Mouse (Mus musculus) gastrocnemius, adult 2 months (tissue): ENCODE measurements at regions not wholly inside any gene's neighbourhood (a gene's known extent, or its start where the extent isn't known, plus 50 kb on each side); places are given as distances from the start of the nearest gene placed in this dataset.

Experiments used
- DNase-seq: peaks from one replicate; pipeline ENCODE4 v3.0.0; 2022
- H3K27ac ChIP-seq: fragments of 200-600 bp; 2 replicates; pipeline ENCODE4 v1.8.1; 2022; ENCODE audit warnings: mild to moderate bottlenecking
- H3K4me3 ChIP-seq: fragments of 200-600 bp; 2 replicates; pipeline ENCODE4 v1.8.1; 2022; ENCODE audit warnings: mild to moderate bottlenecking, moderate library complexity
- CTCF ChIP-seq: fragments of 200-600 bp; IDR thresholded peaks from 2 replicates; pipeline ENCODE4 v1.8.1; 2022; ENCODE audit warnings: antibody characterized with exemption, mild to moderate bottlenecking, moderate library complexity
- intact Hi-C: fragments of 180-260 bp; cut with DNase I; formaldehyde crosslinking; loops from one replicate; pipeline ENCODE4 v1.15.1; 2025

DNA sequence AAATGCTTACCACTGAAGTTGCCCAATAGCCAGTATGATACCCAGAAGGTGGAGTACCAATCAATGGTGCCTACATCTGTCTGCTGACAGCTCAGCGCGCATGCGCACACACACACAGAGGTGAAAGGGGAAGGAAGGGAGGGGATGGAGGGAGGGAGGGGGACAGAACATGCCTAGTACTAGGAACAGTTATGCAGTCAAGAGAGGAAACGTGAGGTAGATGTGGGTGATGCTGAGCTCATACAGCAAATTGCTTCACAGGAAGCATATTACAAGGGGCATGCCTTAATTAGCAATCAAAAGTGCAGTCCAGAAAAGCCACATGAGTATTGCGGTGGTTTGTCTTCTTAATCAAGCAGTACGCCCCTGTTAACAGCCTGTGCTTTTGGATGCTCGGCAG lies 265.3 kb upstream of the Foxq1 start:
- Histone ChIP-seq H3K27ac (no peak overlapping the region), H3K4me3 (no peak overlapping the region)
- no peak for DNase-seq
- no peak for TF ChIP-seq CTCF
- intact Hi-C loops = no loop called here

DNA sequence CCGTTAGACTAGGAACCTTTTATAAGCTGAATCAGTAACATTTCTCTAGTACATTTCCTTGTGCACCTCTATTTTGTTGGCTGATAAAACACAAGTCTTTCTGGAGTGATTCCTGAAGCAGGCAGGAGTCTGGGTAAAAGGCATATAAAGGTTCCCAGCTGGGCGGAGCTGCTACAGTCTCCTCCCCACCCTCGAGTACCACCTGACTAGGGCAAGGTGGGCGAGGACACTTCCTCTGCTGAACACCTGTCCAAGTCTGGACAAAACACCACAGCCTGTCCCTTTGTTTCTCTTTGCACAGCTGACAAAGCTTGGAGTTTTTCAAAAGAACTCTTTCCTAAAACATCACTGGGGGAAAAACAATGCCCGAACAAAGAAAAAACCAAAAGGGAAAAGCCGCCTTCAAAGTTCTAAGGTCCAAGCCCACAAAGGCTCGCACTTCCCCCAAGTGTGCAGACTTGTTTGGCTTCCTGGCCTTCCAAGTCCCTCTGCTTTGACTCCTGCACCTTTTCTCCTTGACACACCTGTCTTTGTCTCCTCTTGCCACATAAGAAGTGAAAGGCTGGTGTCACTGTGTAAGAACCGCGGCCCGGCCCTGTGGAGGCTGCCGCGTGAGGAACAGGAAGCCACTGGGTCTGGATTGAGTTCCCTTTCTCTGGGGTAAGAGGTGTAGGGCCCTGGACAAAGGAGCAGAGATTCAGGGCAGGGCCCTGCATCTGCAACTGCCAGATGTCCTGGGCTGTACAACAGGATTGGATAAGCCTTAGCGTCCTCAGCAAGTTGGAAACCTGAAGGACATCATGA lies 263.1 kb upstream of the Foxq1 start:
- H3K4me3 ChIP-seq = no peak overlapping the region
- H3K27ac ChIP-seq = no peak overlapping the region
- no peak for TF ChIP-seq CTCF
- intact Hi-C loops = no loop called here
- DNase-seq = no peak

DNA sequence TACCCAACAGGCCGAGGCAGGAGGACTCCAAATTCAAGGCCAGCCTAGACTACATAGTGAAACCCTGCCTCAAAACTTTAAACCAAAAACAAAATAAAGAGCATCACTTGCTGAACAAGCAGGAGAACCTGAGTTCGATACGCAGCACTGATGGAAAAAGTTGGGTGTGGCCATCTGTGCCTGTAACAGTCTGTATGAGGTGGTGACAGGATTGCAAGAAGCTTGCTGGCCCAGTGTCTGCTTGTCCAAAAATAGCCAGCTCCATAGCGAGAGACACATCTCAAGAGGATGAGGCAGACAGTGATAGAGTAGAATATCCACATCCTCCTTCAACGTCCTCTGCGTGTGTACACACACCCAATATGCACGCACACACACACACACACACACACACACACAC lies 261.9 kb upstream of the Foxq1 start:
- no peak for DNase-seq
- Histone ChIP-seq H3K27ac (no peak overlapping the region), H3K4me3 (no peak overlapping the region)
- no peak for TF ChIP-seq CTCF
- intact Hi-C loops = no loop called here

DNA sequence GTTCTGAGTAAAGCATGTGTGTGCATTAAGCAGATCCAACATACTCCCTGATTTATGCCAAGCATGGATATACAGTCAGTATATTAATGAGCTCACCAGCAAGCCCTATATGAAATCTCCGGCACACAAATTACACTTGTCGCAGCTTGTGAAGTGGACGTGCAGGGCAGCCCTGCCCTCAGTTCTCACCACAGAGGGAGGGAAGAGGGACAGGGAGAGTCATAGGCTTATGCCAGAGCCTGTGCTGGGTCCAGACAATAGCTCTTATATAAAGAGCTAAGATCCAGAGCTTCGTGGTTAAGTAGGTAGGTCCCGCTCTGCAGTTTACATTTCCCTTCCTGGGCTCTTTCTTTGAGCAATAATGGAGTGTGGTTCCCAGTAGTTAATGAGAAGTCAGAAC lies 252.7 kb upstream of the Foxq1 start:
- intact Hi-C loops = no loop called here
- DNase-seq = no peak
- TF ChIP-seq CTCF = no peak

DNA sequence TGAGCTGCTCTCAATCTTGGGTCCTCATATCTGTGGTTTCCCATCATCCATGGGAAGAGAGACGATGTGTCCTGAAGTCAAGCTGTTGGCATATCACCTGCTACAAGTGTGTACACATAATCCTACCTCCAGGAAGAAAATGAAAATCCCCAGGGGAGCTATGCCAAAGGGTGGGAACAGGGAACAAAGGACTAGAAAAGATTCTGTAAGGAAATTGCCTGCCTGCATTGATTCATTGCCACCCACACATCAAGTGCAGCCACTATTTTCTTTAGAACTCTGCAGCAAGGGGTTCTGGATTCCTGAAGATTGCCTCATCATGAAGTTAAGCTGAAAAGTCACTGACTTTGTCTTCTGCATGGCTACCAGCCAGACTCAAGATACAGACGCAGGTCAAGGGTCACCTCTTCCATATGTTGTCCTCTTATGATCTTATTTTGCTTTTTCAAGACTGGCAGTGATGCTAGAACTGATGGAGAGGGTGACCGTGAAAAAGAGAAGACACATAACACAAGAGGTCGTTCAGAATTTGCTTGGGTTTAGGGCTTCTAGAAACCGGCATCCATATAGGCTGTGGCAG lies 251.6 kb upstream of the Foxq1 start:
- Histone ChIP-seq H3K4me3 (no peak overlapping the region), H3K27ac (no peak overlapping the region)
- TF ChIP-seq CTCF = no peak
- intact Hi-C loops = no loop called here
- no peak for DNase-seq

More for the DNA sequence above, 252.7 kb upstream of the Foxq1 start:
- Histone ChIP-seq H3K27ac (no peak overlapping the region), H3K4me3 (no peak overlapping the region)

DNA sequence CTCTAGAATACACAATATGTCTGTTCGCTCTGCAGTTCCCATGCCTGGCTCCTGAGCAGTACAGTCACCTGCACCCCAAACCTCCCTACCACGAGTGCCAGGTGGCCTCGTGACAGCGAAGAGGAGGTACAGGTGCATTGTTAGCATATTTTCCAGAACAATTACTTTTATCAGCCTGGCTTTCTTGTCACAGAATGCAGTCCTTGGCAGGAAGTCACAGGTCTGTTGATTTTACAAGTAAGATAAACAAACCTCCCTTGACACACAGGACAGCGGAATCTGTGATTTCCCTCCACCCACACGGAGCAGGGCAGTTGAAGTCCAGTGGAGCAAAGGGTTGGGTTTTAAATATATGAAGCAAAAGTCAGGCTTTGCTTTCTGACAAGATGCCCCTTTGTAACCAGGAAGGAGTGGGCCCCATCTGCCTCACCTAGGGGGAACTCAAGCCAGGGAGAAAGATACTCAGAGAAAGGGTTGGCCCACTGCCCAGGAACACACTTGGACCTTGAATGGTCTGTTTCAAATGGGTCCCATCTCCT lies 246.8 kb upstream of the Foxq1 start:
- no peak for DNase-seq
- TF ChIP-seq CTCF = no peak
- Histone ChIP-seq H3K4me3 (no peak overlapping the region), H3K27ac (no peak overlapping the region)
- intact Hi-C loops = no loop called here

DNA sequence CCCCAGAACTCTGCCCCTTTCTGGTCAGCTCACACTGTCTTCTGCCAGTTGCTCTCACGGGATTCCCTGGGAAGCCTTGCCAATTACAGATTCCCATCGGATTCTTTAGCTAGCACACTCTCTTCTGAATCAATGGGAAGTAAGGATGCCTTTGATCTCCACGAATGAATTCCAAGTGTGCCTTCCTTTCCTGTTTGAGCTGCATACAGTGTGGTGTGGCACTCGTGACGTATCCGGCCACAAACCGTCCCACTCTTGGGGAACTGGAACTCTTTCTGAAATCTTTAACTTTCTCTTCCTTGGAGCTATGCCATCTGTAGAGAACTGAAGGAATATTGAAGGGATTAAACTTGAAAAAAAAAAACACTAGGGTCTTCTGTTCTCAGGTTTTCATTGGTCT lies 243.2 kb upstream of the Foxq1 start:
- Histone ChIP-seq H3K4me3 (no peak overlapping the region), H3K27ac (no peak overlapping the region)
- TF ChIP-seq CTCF = no peak
- intact Hi-C loops = no loop called here
- no peak for DNase-seq

DNA sequence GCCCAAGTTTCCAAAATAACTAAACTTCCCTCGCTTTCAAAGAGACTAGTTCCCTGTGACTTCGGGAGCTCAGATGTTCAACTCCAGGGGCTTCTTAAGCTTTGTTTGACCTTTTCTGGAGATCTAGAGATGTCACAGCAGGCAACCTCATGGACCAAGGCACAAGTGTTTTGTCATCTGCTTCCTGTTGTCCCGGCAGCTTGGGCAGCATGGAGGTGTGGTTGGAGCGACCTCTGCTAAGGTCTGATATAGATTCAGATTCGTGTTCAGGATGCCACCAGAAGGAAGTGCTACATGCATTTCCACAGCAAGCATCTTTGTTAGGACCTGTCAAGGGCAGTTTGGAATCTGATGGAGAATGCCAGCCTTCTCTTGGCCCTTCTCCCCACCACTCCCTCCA lies 242.1 kb upstream of the Foxq1 start:
- no peak overlapping the region; the same call in 1 of the 2 replicates for H3K4me3 ChIP-seq
- no peak for DNase-seq
- intact Hi-C loops = no loop called here
- no peak overlapping the region for H3K27ac ChIP-seq
- no peak for TF ChIP-seq CTCF

DNA sequence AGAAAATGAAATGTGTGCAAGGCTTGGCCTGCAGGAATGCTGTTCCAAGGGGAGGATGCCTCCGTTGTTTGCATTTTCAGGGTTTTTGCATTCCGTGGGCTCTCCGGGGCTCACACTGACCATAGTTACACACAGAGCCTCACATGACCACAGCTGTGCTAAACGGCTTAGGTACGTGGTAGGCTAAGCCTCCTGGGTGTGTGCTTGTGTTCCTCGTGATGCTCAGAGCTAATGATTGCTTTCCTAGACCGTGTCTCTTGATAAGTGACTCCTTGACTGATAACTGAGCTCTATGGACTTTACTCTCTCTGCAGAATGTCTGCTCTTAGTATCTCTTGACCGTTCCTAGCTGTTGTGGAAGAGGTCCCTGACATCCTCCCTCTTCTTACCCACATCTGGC lies 238.9 kb upstream of the Foxq1 start:
- TF ChIP-seq CTCF = no peak
- no peak for DNase-seq
- intact Hi-C loops = no loop called here
- Histone ChIP-seq H3K27ac (no peak overlapping the region), H3K4me3 (no peak overlapping the region)

DNA sequence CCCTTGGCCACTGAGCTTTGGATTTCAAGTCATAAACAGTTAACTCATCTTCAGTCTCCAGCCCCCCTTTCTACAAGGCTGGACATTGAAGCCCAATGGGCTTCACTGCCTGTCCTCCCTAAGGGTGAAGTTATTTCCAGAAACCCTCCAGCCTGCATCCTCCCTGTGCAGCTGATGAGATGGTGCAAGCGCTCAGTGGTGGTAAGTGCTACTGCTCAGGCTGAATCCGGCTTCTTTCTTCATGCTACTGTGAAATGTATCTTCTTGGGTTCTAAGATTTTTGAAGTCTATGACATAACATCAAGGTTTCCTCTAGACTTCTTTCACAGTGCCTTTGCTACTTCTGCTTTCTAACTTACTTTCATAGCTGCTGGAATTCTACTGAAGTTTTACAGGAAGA lies 237.9 kb upstream of the Foxq1 start:
- DNase-seq = no peak
- Histone ChIP-seq H3K27ac (no peak overlapping the region), H3K4me3 (no peak overlapping the region)
- intact Hi-C loops = no loop called here
- TF ChIP-seq CTCF = no peak

DNA sequence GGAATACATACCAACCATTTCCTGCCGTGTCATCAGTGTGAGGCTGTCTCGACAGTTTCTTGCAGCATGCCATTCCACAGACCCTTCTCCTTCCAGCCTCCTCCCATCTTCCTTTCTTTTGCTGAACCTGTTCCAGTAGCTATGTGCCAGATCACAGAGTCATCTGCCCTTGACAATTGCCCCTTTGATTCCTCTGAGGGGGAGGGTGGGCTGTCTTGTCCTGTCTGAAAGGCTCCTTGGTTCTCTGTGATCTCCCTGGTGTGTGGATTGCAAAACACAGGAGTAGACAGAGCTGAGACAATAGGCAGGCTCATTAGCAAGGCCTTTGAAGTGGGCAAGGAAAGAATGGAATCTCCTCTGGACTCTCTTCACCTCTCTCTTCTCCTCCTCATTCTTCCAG lies 234.5 kb upstream of the Foxq1 start:
- no peak for DNase-seq
- Histone ChIP-seq H3K27ac (no peak overlapping the region), H3K4me3 (no peak overlapping the region)
- TF ChIP-seq CTCF = no peak
- intact Hi-C loops = no loop called here

DNA sequence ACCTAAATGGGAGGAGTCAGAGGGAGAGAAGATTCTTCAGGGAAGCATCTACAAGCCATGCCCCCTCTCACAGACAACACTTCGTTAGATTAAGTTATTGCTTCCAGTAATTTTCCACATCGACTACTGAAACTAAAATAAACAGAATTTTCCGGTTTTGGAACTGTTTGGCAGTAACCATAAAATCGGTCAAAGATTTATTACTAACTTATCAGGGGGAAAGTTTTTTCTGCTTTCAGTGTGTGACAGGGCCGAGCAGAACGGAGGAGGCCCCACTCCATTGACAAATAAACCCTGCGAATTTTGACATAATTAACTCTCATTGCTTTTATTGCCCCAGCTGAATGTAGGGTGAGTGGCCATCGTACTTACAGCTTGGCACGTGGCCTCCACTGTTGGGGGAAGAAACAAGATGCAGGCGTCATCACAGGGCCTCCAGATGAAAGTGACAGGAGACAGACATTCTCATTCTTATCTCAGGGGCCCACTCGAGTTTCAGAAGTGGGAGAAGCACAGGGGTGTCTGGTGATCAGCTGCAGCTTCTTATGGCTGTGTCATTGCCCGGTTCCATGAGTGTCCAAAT lies 229.6 kb upstream of the Foxq1 start:
- intact Hi-C loops = no loop called here
- DNase-seq = no peak
- Histone ChIP-seq H3K27ac (no peak overlapping the region), H3K4me3 (no peak overlapping the region)
- no peak for TF ChIP-seq CTCF

DNA sequence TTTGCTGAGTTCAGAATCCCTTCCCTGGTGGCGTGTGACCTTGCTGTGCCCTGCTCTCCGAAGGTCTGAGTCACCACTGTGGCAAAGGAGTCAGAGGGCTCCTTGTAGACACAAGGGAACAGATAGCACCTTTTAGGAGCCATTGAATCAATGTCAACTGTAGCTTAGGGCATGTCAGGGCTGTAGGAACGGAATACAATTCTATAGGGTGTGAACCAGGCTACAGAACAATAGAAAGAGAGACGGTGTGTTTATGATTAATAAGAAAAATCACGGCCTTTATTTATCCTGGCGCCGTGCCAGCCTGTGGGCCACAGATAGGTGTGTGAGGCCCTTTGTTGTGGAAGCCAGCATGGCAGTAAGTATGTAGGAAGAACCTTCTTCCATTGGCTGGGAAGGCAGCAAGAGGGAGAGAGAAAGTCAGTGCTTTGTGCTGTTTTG lies 228.4 kb upstream of the Foxq1 start:
- DNase-seq = no peak
- TF ChIP-seq CTCF = no peak
- Histone ChIP-seq H3K27ac (no peak overlapping the region), H3K4me3 (no peak overlapping the region)
- intact Hi-C loops = no loop called here

DNA sequence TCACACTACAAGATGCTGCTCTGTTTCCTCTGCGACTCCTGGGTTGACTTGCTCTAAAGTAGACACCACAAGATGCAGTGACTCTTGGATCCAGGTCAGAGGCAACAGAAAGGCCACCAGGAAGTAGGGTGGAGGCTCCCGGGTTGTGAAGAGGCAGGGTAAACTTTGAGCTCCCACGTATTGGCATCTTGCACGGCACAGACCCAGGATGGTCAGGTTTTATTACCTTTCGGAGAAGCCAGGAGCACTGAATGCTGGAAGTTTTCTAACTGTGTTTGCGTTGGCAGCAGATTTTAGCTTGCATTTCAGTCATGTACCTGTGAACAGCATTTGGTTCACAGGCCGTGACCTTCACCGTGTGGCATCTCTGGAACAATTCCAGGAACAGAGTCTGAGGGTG lies 227.2 kb upstream of the Foxq1 start:
- DNase-seq = no peak
- intact Hi-C loops = no loop called here
- no peak overlapping the region for H3K4me3 ChIP-seq
- TF ChIP-seq CTCF = no peak
- H3K27ac ChIP-seq = no peak overlapping the region
